8 mouse cellular contexts compared by ENCODE assay signal in genomic region chr2:33658602-33659287, GRCm38 (mm10). TPM values are rescaled to one million over a fixed set of nuclear protein-coding genes. Genes with fewer than 3 reads are reported as not detected.
A peak's percentile ranks its signal among the peaks of the same experiment; 100 is the strongest.
DNase-seq lines count a peak whose midpoint lies in the region; ATAC-seq and TF ChIP-seq lines count a peak whose summit lies in the region.

No protein-coding gene starts in this region.

- H3K27me3 ChIP-seq in kidney, postnatal 0 days (ENCODE audit: insufficient read depth, low read length): no peaks in the 10 kb centered on the region
- no peaks in the 10 kb centered on the region for H3K27me3 ChIP-seq in limb, embryonic 11.5 days (ENCODE audit: control insufficient read depth, insufficient read depth, low read length)
- no peaks in the 10 kb centered on the region; the same call in 1 of the 2 replicates for H3K27me3 ChIP-seq in neural tube, embryonic 15.5 days (replicated peaks)

- H3K9me3 ChIP-seq in kidney, postnatal 0 days (replicated peaks; ENCODE audit: low read length): no peaks in the 10 kb centered on the region
- no peaks in the 10 kb centered on the region for H3K9me3 ChIP-seq in limb, embryonic 11.5 days (ENCODE audit: control insufficient read depth, low read length)
- no peaks in the 10 kb centered on the region for H3K9me3 ChIP-seq in neural tube, embryonic 15.5 days (replicated peaks)

- WGBS in kidney, postnatal 0 days: 44% methylated on average over 12 of the region's 12 CpGs
- 50% methylated on average over 12 of the region's 12 CpGs for WGBS in limb, embryonic 11.5 days
- WGBS in neural tube, embryonic 15.5 days: 47% methylated on average over 12 of the region's 12 CpGs

- ATAC-seq in kidney, postnatal 0 days (replicated peaks; ENCODE audit: low FRiP score, low read depth): no peak
- 0 out of 2 replicates have a peak, but pooled peaks have one; percentile 35 for ATAC-seq in limb, embryonic 11.5 days (ENCODE audit: insufficient number of reproducible peaks, low FRiP score, low TSS enrichment, low read depth)
- no peak for ATAC-seq in neural tube, embryonic 15.5 days (ENCODE audit: low FRiP score)

- H3K9ac ChIP-seq in kidney, postnatal 0 days (ENCODE audit: low read depth, low read length): no peak overlapping the region
- no peak overlapping the region for H3K9ac ChIP-seq in limb, embryonic 11.5 days (ENCODE audit: low read length)
- no peak overlapping the region for H3K9ac ChIP-seq in neural tube, embryonic 15.5 days (replicated peaks)

- no peak for TF ChIP-seq POLR2A in embryonic fibroblast, embryonic 13.5 days (IDR thresholded peaks at IDR 0.05; ENCODE audit: low read depth, low read length)

- no peak for DNase-seq in kidney, postnatal 0 days (ENCODE audit: low spot score)
- DNase-seq in kidney, adult 11 months: no peak
- DNase-seq in limb, embryonic 11.5 days (ENCODE audit: low spot score): no peak
- no peak for DNase-seq in cerebellum, postnatal 14 days
- DNase-seq in thymus, adult 18-20 months: no peak
- no peak for DNase-seq in spleen, postnatal 36 days (ENCODE audit: low spot score in 2 of 2)

- H3K4me3 ChIP-seq in kidney, postnatal 0 days (replicated peaks; ENCODE audit: low read depth, low read length): no peak overlapping the region
- peak overlapping the region; percentile 14; the same call in 1 of the 2 replicates for H3K4me3 ChIP-seq in embryonic fibroblast, embryonic 13.5 days (ENCODE audit: insufficient read depth, low read length)
- H3K4me3 ChIP-seq in limb, embryonic 11.5 days (ENCODE audit: low read depth, low read length): 0 out of 2 replicates have a peak overlapping the region, but pooled peaks have one; percentile 8
- no peak overlapping the region for H3K4me3 ChIP-seq in neural tube, embryonic 15.5 days (replicated peaks)

- H3K27ac ChIP-seq in kidney, postnatal 0 days: no peak overlapping the region
- no peak overlapping the region for H3K27ac ChIP-seq in embryonic fibroblast, embryonic 13.5 days (ENCODE audit: insufficient read depth, low read length)
- H3K27ac ChIP-seq in limb, embryonic 11.5 days (replicated peaks; ENCODE audit: low read depth, low read length): no peak overlapping the region
- H3K27ac ChIP-seq in neural tube, embryonic 15.5 days (replicated peaks): 0 out of 2 replicates have a peak overlapping the region, but pooled peaks have one; percentile 18

- no peak for TF ChIP-seq CTCF in kidney, postnatal 0 days (IDR thresholded peaks at IDR 0.05; ENCODE audit: low read depth)
- TF ChIP-seq CTCF in embryonic fibroblast, embryonic 13.5 days (IDR thresholded peaks at IDR 0.05; ENCODE audit: borderline replicate concordance, insufficient read depth, low read length): no peak

- H3K36me3 ChIP-seq in kidney, postnatal 0 days (ENCODE audit: insufficient read depth, low read length): no peaks in the 10 kb centered on the region
- no peaks in the 10 kb centered on the region for H3K36me3 ChIP-seq in limb, embryonic 11.5 days (ENCODE audit: control insufficient read depth, insufficient read depth, low read length)
- H3K36me3 ChIP-seq in neural tube, embryonic 15.5 days: no peaks in the 10 kb centered on the region

- H3K4me1 ChIP-seq in kidney, postnatal 0 days (replicated peaks; ENCODE audit: insufficient read depth, low read length): no peaks in the 10 kb centered on the region
- no peaks in the 10 kb centered on the region for H3K4me1 ChIP-seq in embryonic fibroblast, embryonic 13.5 days (ENCODE audit: control insufficient read depth, insufficient read depth, low read length)
- H3K4me1 ChIP-seq in limb, embryonic 11.5 days (ENCODE audit: control insufficient read depth, insufficient read depth, low read length): peaks cover 4% of the 10 kb centered on the region; the same call in 1 of the 2 replicates
- peaks cover 5% of the 10 kb centered on the region; the same call in 1 of the 2 replicates for H3K4me1 ChIP-seq in neural tube, embryonic 15.5 days

- H3K4me2 ChIP-seq in kidney, postnatal 0 days (ENCODE audit: low read length): peak overlapping the region; percentile 28
- peak overlapping the region; percentile 27; the same call in 1 of the 2 replicates for H3K4me2 ChIP-seq in limb, embryonic 11.5 days (ENCODE audit: low read depth, severe bottlenecking)
- H3K4me2 ChIP-seq in neural tube, embryonic 15.5 days: peak overlapping the region; percentile 43

RNA-seq across cellular contexts. Expression of gene Lmx1b, which starts 18.4 kb away (rescaled TPM):
- polyA plus RNA-seq in kidney, postnatal 0 days (2015; fragmentation: Nextera tagmentation; extraction: Ambion mirVana): 0.82 and 0.88 TPM in 2 replicates
- polyA plus RNA-seq in embryonic fibroblast, embryonic 13.5 days (2011; ENCODE audit: insufficient read length, low read depth, missing spikeins): 1.1 and 2.8 TPM in 2 replicates
- 10.2 and 10.6 TPM in 2 replicates for polyA plus RNA-seq in limb, embryonic 11.5 days (2014; fragmentation: Nextera tagmentation; extraction: Ambion mirVana)
- polyA plus RNA-seq in neural tube, embryonic 15.5 days (2015; fragmentation: Nextera tagmentation; extraction: Ambion mirVana): 7.9 and 8.5 TPM in 2 replicates

Comparison
In these comparisons a context has a peak if more than half of its experiments do, and no peak if none do; other contexts are left out.
1. H3K4me3 ChIP-seq: peak in embryonic fibroblast, embryonic 13.5 days (single experiment) and limb, embryonic 11.5 days (single experiment); none in kidney, postnatal 0 days (single experiment) and neural tube, embryonic 15.5 days (single experiment).
2. Peak in every context shown above with its lines, with median percentiles within 50 percentile points of each other: H3K4me2 ChIP-seq.